Mouse (Mus musculus) erythroblast, embryonic 14.5 days (primary cell): Measurements from ENCODE around the gene Zfp512b.

Source experiments
- GATA1 ChIP-seq: IDR thresholded peaks from 2 replicates; pipeline ENCODE4 v1.6.1; 2012; ENCODE audit warnings: low read length, inconsistent platforms, mixed read lengths
- TAL1 ChIP-seq: IDR thresholded peaks from 3 replicates; pipeline ENCODE4 v1.6.1; 2012; ENCODE audit warnings: low read length, inconsistent platforms, mixed read lengths

DNA sequence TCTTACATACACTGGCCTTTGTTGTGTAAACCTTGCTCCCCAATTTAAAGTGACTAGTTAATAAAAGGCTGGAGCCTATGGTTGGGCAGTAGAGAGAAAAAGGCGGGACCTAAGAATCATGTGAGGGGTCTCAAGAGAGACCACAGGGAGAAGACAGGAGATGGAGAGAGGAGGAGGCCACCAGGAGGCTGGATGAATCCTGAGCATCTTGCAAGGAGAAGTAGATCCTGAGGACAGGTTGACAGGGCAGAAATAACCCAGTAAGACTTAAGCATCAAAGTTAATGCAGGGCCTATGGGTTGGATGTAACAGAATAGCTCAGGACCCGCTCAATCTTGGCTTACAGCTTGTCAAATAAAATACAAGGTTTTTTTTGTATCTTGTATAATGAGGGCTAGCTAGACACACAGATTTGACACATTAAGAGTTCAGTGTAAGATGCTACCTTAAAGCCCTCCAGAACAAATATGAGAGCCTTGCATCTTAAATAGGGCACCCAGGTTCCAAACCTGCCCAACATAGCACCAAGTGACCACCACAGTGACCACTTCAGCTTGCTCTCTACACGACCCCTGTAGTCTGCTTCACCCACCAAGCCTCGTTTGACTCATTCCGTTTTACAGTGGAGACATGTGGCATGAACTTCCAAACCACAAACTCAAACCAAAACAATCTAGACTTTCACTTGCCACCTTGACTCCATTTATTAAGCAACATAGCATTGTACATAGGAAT is 26.3 kb upstream of the Zfp512b start:
- TF ChIP-seq TAL1 (no peak), GATA1 (no peak)
